Mouse (Mus musculus) ES-E14 (cell line): Measurements from ENCODE around the gene Fam184b. TPM values are rescaled to one million over a fixed set of nuclear protein-coding genes. Genes with fewer than 3 reads are reported as not detected.

ENCODE experiments used
- DNase-seq: peaks from one replicate; pipeline ENCODE4 v3.0.0-alpha.2; 2013; ENCODE audit warnings: low read depth, low spot score
- H3K27ac ChIP-seq: 2 replicates; pipeline ENCODE4 v1.5.1; 2012; ENCODE audit warnings: low read depth, mild to moderate bottlenecking, low read length, moderate library complexity, mixed read lengths; ENCODE audit not compliant: poor library complexity, insufficient read depth, severe bottlenecking
- H3K36me3 ChIP-seq: 2 replicates; pipeline ENCODE4 v1.6.1; 2012; ENCODE audit warnings: mild to moderate bottlenecking, low read length, moderate library complexity, mixed read lengths; ENCODE audit not compliant: control insufficient read depth, poor library complexity, insufficient read depth, severe bottlenecking
- H3K4me1 ChIP-seq, 2 experiments: fragments of 150-350 bp in 1 of 2; sonication (generic) in 1 of 2; 2 replicates each; pipeline ENCODE4 v1.6.1; 2012; ENCODE audit warnings: low read length in 2 of 2, mild to moderate bottlenecking in 1 of 2, mixed read lengths in 1 of 2; ENCODE audit not compliant: control insufficient read depth in 2 of 2, insufficient read depth in 2 of 2, poor library complexity in 1 of 2
- H3K4me3 ChIP-seq, 2 experiments: fragments of 150-350 bp in 1 of 2; sonication (generic) in 1 of 2; 2 replicates each; pipeline ENCODE4 v1.5.1; 2012; ENCODE audit warnings: low read length in 2 of 2, low read depth in 1 of 2, mild to moderate bottlenecking in 1 of 2, mixed read lengths in 1 of 2; ENCODE audit not compliant: insufficient read depth in 1 of 2, poor library complexity in 1 of 2, severe bottlenecking in 1 of 2
- H3K9ac ChIP-seq: 2 replicates; pipeline ENCODE4 v1.6.1; 2012; ENCODE audit warnings: low read depth, mild to moderate bottlenecking, low read length, mixed read lengths; ENCODE audit not compliant: poor library complexity, insufficient read depth, severe bottlenecking
- H3K9me3 ChIP-seq: fragments of 150-350 bp; sonication (generic); 2 replicates; pipeline ENCODE4 v1.6.1; 2012; ENCODE audit warnings: low read depth, mild to moderate bottlenecking, low read length; ENCODE audit not compliant: control insufficient read depth, insufficient read depth
- CHD2 ChIP-seq: IDR thresholded peaks from 2 replicates; pipeline ENCODE4 v1.6.1; 2014; ENCODE audit warnings: mild to moderate bottlenecking, low read depth, low read length, inconsistent platforms
- HCFC1 ChIP-seq: IDR thresholded peaks from 2 replicates; pipeline ENCODE4 v1.6.1; 2012; ENCODE audit warnings: low read length, inconsistent platforms, borderline replicate concordance; ENCODE audit not compliant: insufficient read depth
- MAFK ChIP-seq: IDR thresholded peaks from 2 replicates; pipeline ENCODE4 v1.6.1; 2014; ENCODE audit warnings: mild to moderate bottlenecking, low read depth, low read length, inconsistent platforms; ENCODE audit not compliant: insufficient read depth
- ZC3H11A ChIP-seq: IDR thresholded peaks from 2 replicates; pipeline ENCODE4 v1.6.1; 2012; ENCODE audit warnings: low read depth, mild to moderate bottlenecking, inconsistent platforms, low read length, borderline replicate concordance
- ZNF384 ChIP-seq: IDR thresholded peaks from 2 replicates; pipeline ENCODE4 v1.6.1; 2012; ENCODE audit warnings: low read depth, low read length, inconsistent platforms
- in situ Hi-C, 2 experiments: fragments of 600-800 bp; cut with MboI; formaldehyde crosslinking; loops; one replicate each; pipeline ENCODE4 v1.15.1; 2025; ENCODE audit warnings: low sequenced_read_pairs in 2 of 2, inconsistent platforms in 1 of 2; ENCODE audit not compliant: unreplicated experiment in 2 of 2
- total RNA-seq: library from RNA; depleted of rRNA; stranded (reverse); fragments of 300-350 nt; gene quantifications from 2 replicates; pipeline ENCODE4 v1.2.3, GENCODE M21; 2012; rRNA removed

Fam184b gene
- total RNA-seq, 1 experiment = 0.45 TPM

- TF ChIP-seq ZC3H11A = no peak
- TF ChIP-seq CHD2 = no peak
- TF ChIP-seq HCFC1 = no peak
- TF ChIP-seq MAFK = no peak
- TF ChIP-seq ZNF384 = no peak
- DNase-seq = no peak
- H3K4me1 ChIP-seq = peaks cover 5% of the 10 kb centered on the region in 2 experiments
- H3K9me3 ChIP-seq = no peaks in the 10 kb centered on the region
- peaks cover 5% of the 10 kb centered on the region for H3K36me3 ChIP-seq
- no peak overlapping the region for H3K4me3 ChIP-seq
- H3K27ac ChIP-seq = no peak overlapping the region
- no peak overlapping the region for H3K9ac ChIP-seq
- in situ Hi-C loops = no loop called here
Measured at GRCm38 (mm10) chr5:45491776-45492175, 147.6 kb downstream of the Fam184b start.

- Histone ChIP-seq H3K9ac (no peak overlapping the region), H3K4me3 (no peak overlapping the region), H3K4me1 (no peaks in the 10 kb centered on the region), H3K27ac (no peak overlapping the region), H3K9me3 (no peaks in the 10 kb centered on the region), H3K36me3 (no peaks in the 10 kb centered on the region)
- TF ChIP-seq HCFC1 (no peak), MAFK (no peak), CHD2 (no peak), ZC3H11A (no peak), ZNF384 (no peak)
- no peak for DNase-seq
- in situ Hi-C loops = no loop called here
Measured at GRCm38 (mm10) chr5:45483654-45484053, 155.8 kb downstream of the Fam184b start.

GRCm38 (mm10) chr5:45482607-45483006, 156.8 kb downstream of the Fam184b start:
- Histone ChIP-seq H3K4me1 (no peaks in the 10 kb centered on the region), H3K36me3 (no peaks in the 10 kb centered on the region), H3K9me3 (no peaks in the 10 kb centered on the region), H3K9ac (no peak overlapping the region), H3K27ac (no peak overlapping the region), H3K4me3 (no peak overlapping the region)
- TF ChIP-seq HCFC1 (no peak), ZNF384 (no peak), ZC3H11A (no peak), MAFK (no peak), CHD2 (no peak)
- in situ Hi-C loops = no loop called here
- no peak for DNase-seq

GRCm38 (mm10) chr5:45481125-45481524, 158.3 kb downstream of the Fam184b start:
- Histone ChIP-seq H3K4me1 (no peaks in the 10 kb centered on the region), H3K36me3 (no peaks in the 10 kb centered on the region), H3K9ac (no peak overlapping the region), H3K4me3 (no peak overlapping the region), H3K9me3 (no peaks in the 10 kb centered on the region), H3K27ac (no peak overlapping the region)
- TF ChIP-seq ZC3H11A (no peak), CHD2 (no peak), ZNF384 (no peak), MAFK (no peak), HCFC1 (no peak)
- no peak for DNase-seq
- in situ Hi-C loops = no loop called here

- no peak for DNase-seq
- in situ Hi-C loops = no loop called here
- no peaks in the 10 kb centered on the region for H3K4me1 ChIP-seq
- H3K36me3 ChIP-seq = no peaks in the 10 kb centered on the region
- no peak for TF ChIP-seq ZC3H11A
- no peak for TF ChIP-seq ZNF384
- no peak for TF ChIP-seq CHD2
- no peak for TF ChIP-seq MAFK
- no peak for TF ChIP-seq HCFC1
- no peak overlapping the region for H3K27ac ChIP-seq
- no peak overlapping the region for H3K9ac ChIP-seq
- no peaks in the 10 kb centered on the region for H3K9me3 ChIP-seq
- H3K4me3 ChIP-seq = no peak overlapping the region
Measured at GRCm38 (mm10) chr5:45480066-45480465, 159.3 kb downstream of the Fam184b start.

Other genes with a start within 250 kb of the Fam184b start
- gene Qdpr, start 189.4 kb downstream of the Fam184b start, total RNA-seq = 34.0 and 40.2 TPM in 2 replicates
- gene Clrn2, start 185.9 kb downstream of the Fam184b start, total RNA-seq = not detected in 2 replicates
- 178 and 192 TPM in 2 replicates for gene Lap3, start 146.2 kb downstream of the Fam184b start, total RNA-seq
- gene Med28, start 119.4 kb downstream of the Fam184b start, total RNA-seq = 110 and 122 TPM in 2 replicates
- 51.8 and 63.5 TPM in 2 replicates for gene Ncapg, start 30.3 kb upstream of the Fam184b start, total RNA-seq
- gene Lcorl, start 218.0 kb upstream of the Fam184b start, total RNA-seq = 11.0 and 13.5 TPM in 2 replicates